Mouse (Mus musculus) liver, embryonic 15.5 days (tissue): ENCODE measurements around the gene Slc1a7. TPM values are rescaled to one million over a fixed set of nuclear protein-coding genes. Genes with fewer than 3 reads are reported as not detected.

ENCODE experiments used
- ATAC-seq: fragments of 200-750 bp; cut with Nextera tagmentation; 2 replicates; pipeline ENCODE4 v1.8.0; 2017; ENCODE audit warnings: moderate number of reproducible peaks, mild to moderate bottlenecking, moderate library complexity; ENCODE audit not compliant: insufficient read depth
- H3K27ac ChIP-seq: fragments of 300-500 bp; sonication (generic); replicated peaks from 2 replicates; pipeline ENCODE4 v1.5.1; 2015; ENCODE audit warnings: mild to moderate bottlenecking, inconsistent platforms
- H3K27me3 ChIP-seq: fragments of 300-500 bp; sonication (generic); 2 replicates; pipeline ENCODE4 v1.6.1; 2015; ENCODE audit warnings: mild to moderate bottlenecking, inconsistent platforms
- H3K36me3 ChIP-seq: fragments of 300-500 bp; sonication (generic); replicated peaks from 2 replicates; pipeline ENCODE4 v1.6.1; 2015; ENCODE audit warnings: moderate library complexity, mild to moderate bottlenecking, inconsistent platforms
- H3K4me1 ChIP-seq: fragments of 300-500 bp; sonication (generic); replicated peaks from 2 replicates; pipeline ENCODE4 v1.6.1; 2015; ENCODE audit warnings: inconsistent platforms
- H3K4me2 ChIP-seq: fragments of 300-500 bp; sonication (generic); 2 replicates; pipeline ENCODE4 v1.6.1; 2015; ENCODE audit warnings: moderate library complexity, mild to moderate bottlenecking, inconsistent platforms
- H3K4me3 ChIP-seq: fragments of 300-500 bp; sonication (generic); replicated peaks from 2 replicates; pipeline ENCODE4 v1.5.1; 2015; ENCODE audit warnings: mild to moderate bottlenecking, inconsistent platforms
- H3K9ac ChIP-seq: fragments of 300-500 bp; sonication (generic); 2 replicates; pipeline ENCODE4 v1.6.1; 2015; ENCODE audit warnings: moderate library complexity, mild to moderate bottlenecking, inconsistent platforms
- H3K9me3 ChIP-seq: fragments of 300-500 bp; sonication (generic); replicated peaks from 2 replicates; pipeline ENCODE4 v1.6.1; 2016; ENCODE audit warnings: inconsistent platforms
- WGBS: fragments of 180-500 bp; shearing (Covaris S2); methylation state at CpG from one replicate; pipeline ENCODE4 v1.1.7; 2015; ENCODE audit warnings: mixed read lengths; ENCODE audit not compliant: insufficient replicate concordance; 5-methylcytosine and 5-hydroxymethylcytosine counted together
- polyA plus RNA-seq: library from polyadenylated mRNA; unstranded; fragments of >200 nt; fragmentation: Nextera tagmentation; extraction: Ambion mirVana; gene quantifications from 2 replicates; pipeline ENCODE4 v1.2.1, GENCODE M21; 2015

Slc1a7 gene
- polyA plus RNA-seq, 1 experiment from 2014 or later, result not detected

GRCm38 (mm10) chr4:108057247-108057646 is 89.1 kb downstream of the Slc1a7 start:
- Histone ChIP-seq H3K9ac (no peak overlapping the region), H3K9me3 (no peaks in the 10 kb centered on the region), H3K36me3 (peaks cover 80% of the 10 kb centered on the region), H3K4me2 (no peak overlapping the region), H3K4me3 (no peak overlapping the region), H3K27ac (no peak overlapping the region), H3K4me1 (no peaks in the 10 kb centered on the region), H3K27me3 (no peaks in the 10 kb centered on the region)
- 72% methylated on average over 2 of the region's 2 CpGs for WGBS
- ATAC-seq, result no peak

- ATAC-seq, result no peak
- 64% methylated on average over 10 of the region's 10 CpGs for WGBS
- Histone ChIP-seq H3K4me2 (no peak overlapping the region), H3K4me3 (no peak overlapping the region), H3K27me3 (no peaks in the 10 kb centered on the region), H3K4me1 (no peaks in the 10 kb centered on the region), H3K27ac (no peak overlapping the region), H3K9ac (no peak overlapping the region), H3K9me3 (no peaks in the 10 kb centered on the region), H3K36me3 (peaks cover 79% of the 10 kb centered on the region)
Measured at GRCm38 (mm10) chr4:108058166-108058565, 90.0 kb downstream of the Slc1a7 start.

- no peak overlapping the region for H3K4me2 ChIP-seq
- no peaks in the 10 kb centered on the region for H3K9me3 ChIP-seq
- H3K4me1 ChIP-seq, result no peaks in the 10 kb centered on the region
- WGBS, result 78% methylated on average over 19 of the region's 19 CpGs
- no peak overlapping the region for H3K27ac ChIP-seq
- H3K9ac ChIP-seq, result no peak overlapping the region
- no peaks in the 10 kb centered on the region for H3K27me3 ChIP-seq
- H3K4me3 ChIP-seq, result no peak overlapping the region
- ATAC-seq, result no peak
- peaks cover 70% of the 10 kb centered on the region for H3K36me3 ChIP-seq
Measured at GRCm38 (mm10) chr4:108059601-108060379, 91.7 kb downstream of the Slc1a7 start.

GRCm38 (mm10) chr4:108060774-108061173 is 92.6 kb downstream of the Slc1a7 start:
- H3K27me3 ChIP-seq, result no peaks in the 10 kb centered on the region
- no peak overlapping the region for H3K9ac ChIP-seq
- ATAC-seq, result no peak
- no peaks in the 10 kb centered on the region for H3K9me3 ChIP-seq
- H3K36me3 ChIP-seq, result peaks cover 67% of the 10 kb centered on the region
- no peak overlapping the region for H3K27ac ChIP-seq
- 72% methylated on average over 4 of the region's 4 CpGs for WGBS
- peaks cover 7% of the 10 kb centered on the region; the same call in 1 of the 2 replicates for H3K4me1 ChIP-seq
- H3K4me2 ChIP-seq, result no peak overlapping the region
- H3K4me3 ChIP-seq, result no peak overlapping the region

- no peak for ATAC-seq
- no peak overlapping the region for H3K9ac ChIP-seq
- H3K27me3 ChIP-seq, result no peaks in the 10 kb centered on the region
- H3K4me3 ChIP-seq, result no peak overlapping the region
- H3K9me3 ChIP-seq, result no peaks in the 10 kb centered on the region
- H3K4me2 ChIP-seq, result no peak overlapping the region
- 83% methylated on average over 5 of the region's 5 CpGs for WGBS
- peaks cover 68% of the 10 kb centered on the region for H3K36me3 ChIP-seq
- H3K27ac ChIP-seq, result no peak overlapping the region
- H3K4me1 ChIP-seq, result peaks cover 10% of the 10 kb centered on the region
Measured at GRCm38 (mm10) chr4:108062524-108062923, 94.4 kb downstream of the Slc1a7 start.

Other genes with a start within 250 kb of the Slc1a7 start
- 2.1 and 2.8 TPM in 2 replicates for gene Lrp8, start 166.1 kb upstream of the Slc1a7 start, polyA plus RNA-seq
- 62.0 and 80.4 TPM in 2 replicates for gene Magoh, start 88.6 kb upstream of the Slc1a7 start, polyA plus RNA-seq
- 29.2 and 34.8 TPM in 2 replicates for gene 0610037L13Rik, start 78.5 kb upstream of the Slc1a7 start, polyA plus RNA-seq
- 40.5 and 43.3 TPM in 2 replicates for gene Cpt2, start 44.7 kb upstream of the Slc1a7 start, polyA plus RNA-seq
- gene Podn, start 128.1 kb downstream of the Slc1a7 start, polyA plus RNA-seq, result 0.09 and 0.17 TPM in 2 replicates
- 349 and 376 TPM in 2 replicates for gene Scp2, start 176.7 kb downstream of the Slc1a7 start, polyA plus RNA-seq
- 15.4 and 18.6 TPM in 2 replicates for gene Echdc2, start 197.1 kb downstream of the Slc1a7 start, polyA plus RNA-seq
- 0.21 and 0.35 TPM in 2 replicates for gene Zyg11a, start 249.7 kb downstream of the Slc1a7 start, polyA plus RNA-seq